Mouse (Mus musculus): ENCODE data around the gene Ubxn6.

DNA sequence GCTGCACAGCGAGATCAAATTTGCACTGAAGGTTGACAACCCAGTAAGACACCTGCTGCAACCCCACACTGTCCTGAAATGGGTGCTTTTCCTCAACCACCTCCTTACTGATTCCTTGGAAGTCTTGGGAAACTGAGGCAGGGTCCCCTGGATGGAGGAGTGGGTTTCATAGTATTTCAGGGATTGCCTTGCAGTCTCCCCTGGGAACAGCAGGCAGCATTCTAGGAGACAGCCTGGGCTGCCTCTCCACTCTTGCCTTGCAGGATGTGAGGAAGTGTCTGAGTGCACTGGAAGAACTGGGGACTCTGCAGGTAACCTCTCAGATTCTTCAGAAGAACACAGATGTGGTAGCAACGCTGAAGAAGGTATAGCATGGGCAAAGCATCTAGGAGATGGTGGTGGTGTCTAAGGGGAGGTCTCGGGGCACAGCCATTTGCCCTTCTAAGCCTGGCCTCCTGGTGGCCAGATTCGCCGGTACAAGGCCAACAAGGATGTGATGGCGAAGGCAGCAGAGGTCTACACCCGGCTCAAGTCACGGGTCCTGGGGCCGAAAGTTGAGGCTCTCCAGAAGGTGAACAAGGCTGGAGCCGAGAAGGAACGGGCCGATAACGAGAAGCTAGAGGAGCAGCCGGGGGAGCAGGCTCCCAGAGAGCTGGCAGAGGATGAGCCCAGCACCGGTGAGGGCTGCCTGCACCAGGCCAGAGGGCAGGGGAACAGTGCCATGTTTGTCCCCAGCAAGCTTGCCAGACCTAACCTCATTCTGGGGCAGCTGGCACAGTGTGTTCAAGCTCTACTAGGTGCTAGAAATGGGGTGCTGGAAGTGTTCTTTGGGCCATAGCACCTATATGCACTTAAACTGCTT is 24.1 kb upstream of the Ubxn6 start:
- TF ChIP-seq POLR2A (IDR thresholded peaks at IDR 0.05; ENCODE audit: low read depth, low read length) = no peak
- no peak for TF ChIP-seq CTCF (IDR thresholded peaks at IDR 0.05; ENCODE audit: extremely low read depth, insufficient read length, insufficient replicate concordance, low read depth, low read length)

Measured in small intestine, adult 2 months (tissue).